Mouse (Mus musculus): ENCODE data around the gene Amy2a3. TPM values are rescaled to one million over a fixed set of nuclear protein-coding genes. Genes with fewer than 3 reads are reported as not detected.

Amy2a3 gene
- not detected in 2 replicates for polyA plus RNA-seq (2012; rRNA removed; ENCODE audit: low replicate concordance)

GRCm38 (mm10) chr3:113323952-113324351 lies at the start of gene Amy2a3:
Gene Amy2a3, minus strand, starts transcription at chr3:113324052.

DNA sequence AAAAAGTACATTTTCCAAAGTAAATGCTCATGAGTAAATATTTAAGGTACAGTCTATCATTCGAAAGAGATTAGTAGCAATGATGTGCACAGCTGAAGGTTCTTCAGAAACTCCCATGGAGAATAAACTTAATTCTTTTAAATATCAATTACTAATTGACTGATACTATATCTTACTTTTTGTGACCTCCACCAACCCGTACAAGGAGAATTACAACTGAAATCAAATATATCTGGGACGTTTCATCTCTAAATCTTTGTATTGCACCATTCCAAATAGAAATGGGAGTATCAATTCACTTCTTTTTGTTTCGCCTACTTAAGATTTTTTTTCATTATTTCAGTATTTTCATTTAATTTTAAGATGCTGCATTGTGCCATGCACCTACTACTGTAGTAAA lies 32.7 kb upstream of the Amy2a3 start, which contains the start of gene Amy2a2:
Gene Amy2a2, minus strand, starts transcription at position 101 of the 400 bp plus-strand sequence.

GRCm38 (mm10) chr3:113291349-113291748 lies 32.5 kb downstream of the Amy2a3 start, which contains the start of gene Amy2a4:
Gene Amy2a4, minus strand, starts transcription at chr3:113291449.

Other genes starting within 250 kb of the Amy2a3 start
- 0.05 and 0.30 TPM in 2 replicates for gene Amy2a5, start 65.2 kb downstream of the Amy2a3 start, polyA plus RNA-seq (2012; rRNA removed; ENCODE audit: low replicate concordance)
- not detected in 2 replicates for gene Amy2a4, start 32.6 kb downstream of the Amy2a3 start, polyA plus RNA-seq (2012; rRNA removed; ENCODE audit: low replicate concordance)
- not detected in 2 replicates for gene Amy2a2, start 32.6 kb upstream of the Amy2a3 start, polyA plus RNA-seq (2012; rRNA removed; ENCODE audit: low replicate concordance)
- gene Amy2a1, start 208.4 kb upstream of the Amy2a3 start, polyA plus RNA-seq (2012; rRNA removed; ENCODE audit: low replicate concordance) = not detected in 2 replicates

Measured in subcutaneous adipose tissue, adult 2 months (tissue).